Mouse (Mus musculus) telencephalon, adult 2 months (tissue): ENCODE data around the gene Cic.
"Not testable (repeated sequence)": the region's sequence is repeated elsewhere in the genome, so short reads cannot be mapped to it uniquely, and the experiment has no call there.

ENCODE experiments used
- DNase-seq: peaks from one replicate; pipeline ENCODE4 v3.0.0-alpha.2; 2011; ENCODE audit warnings: low read depth, low spot score

Cic gene

GRCm38 (mm10) chr7:25243361-25243760, 24.1 kb upstream of the Cic start:
- no peak for DNase-seq

- no peak for DNase-seq
Measured at GRCm38 (mm10) chr7:25244562-25245369, 22.7 kb upstream of the Cic start.

DNA sequence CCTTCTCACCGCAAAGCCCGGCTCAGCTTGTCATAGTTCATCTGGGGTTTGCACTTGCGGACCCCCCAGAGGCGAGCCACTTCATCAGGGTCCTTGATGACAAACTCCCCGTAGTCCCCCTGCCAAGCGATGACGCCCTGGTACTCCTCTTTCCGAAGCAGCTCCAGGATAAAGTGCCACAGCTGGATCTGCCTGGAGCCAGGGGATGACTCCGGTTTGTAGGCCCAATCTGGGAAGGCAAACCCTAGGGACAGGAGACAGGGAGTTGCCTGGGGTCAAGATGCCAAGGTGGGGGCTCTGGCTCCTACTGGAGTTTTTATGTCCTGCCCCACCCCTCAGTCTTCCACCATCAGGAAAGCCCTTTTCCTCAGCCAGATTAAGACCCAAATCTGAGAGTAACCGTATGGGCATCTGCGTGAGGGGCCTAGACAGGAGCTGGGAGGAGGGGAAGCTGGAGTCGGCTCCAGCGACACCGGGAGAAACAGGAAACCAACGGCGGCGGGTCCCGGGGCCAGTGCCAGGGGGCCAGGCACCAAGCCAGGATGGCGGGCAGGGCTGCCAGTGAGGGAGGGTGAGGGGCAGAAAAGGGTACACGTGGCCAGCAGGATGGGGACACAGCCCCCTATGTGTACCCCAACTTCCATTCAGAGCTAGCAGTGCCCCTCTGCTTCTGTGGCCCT, 21.3 kb upstream of the Cic start:
- no peak for DNase-seq

- no peak for DNase-seq
Measured at GRCm38 (mm10) chr7:25246759-25247137, 20.8 kb upstream of the Cic start.

- DNase-seq = no peak
Measured at GRCm38 (mm10) chr7:25247498-25247897, 20.0 kb upstream of the Cic start.

DNA sequence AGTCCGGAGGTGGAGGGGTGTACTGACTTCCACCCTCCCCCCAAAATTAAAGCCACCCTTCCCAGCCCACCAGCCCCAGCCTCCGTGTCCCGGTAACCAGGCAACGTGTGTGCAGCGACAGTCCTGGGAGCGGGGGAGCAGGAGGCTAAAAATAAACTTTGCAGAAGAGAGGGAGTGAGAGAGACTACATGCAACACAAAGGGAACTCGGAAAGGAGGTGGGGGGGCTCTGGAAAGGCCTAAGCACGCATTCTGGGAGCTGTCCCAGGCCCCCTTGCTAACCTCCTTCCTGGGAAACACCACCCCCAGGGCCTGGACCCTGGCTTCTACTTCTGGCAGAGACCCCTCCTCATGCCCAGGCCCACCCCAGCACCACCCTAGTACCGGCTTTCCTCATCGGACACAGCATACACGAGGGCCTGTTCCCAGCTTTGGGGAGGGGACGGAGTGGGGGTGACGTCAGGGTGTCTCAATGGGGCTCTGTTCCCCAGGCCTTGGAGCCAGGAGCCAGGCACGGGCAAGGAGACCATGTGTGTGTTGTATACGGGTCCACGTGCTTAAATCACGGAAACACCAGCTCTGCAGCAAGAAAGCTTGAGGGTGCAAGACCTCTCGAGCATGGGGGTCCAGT, 19.4 kb upstream of the Cic start:
- peak; percentile 91 for DNase-seq

GRCm38 (mm10) chr7:25248846-25249313, 18.6 kb upstream of the Cic start:
- DNase-seq = no peak

DNA sequence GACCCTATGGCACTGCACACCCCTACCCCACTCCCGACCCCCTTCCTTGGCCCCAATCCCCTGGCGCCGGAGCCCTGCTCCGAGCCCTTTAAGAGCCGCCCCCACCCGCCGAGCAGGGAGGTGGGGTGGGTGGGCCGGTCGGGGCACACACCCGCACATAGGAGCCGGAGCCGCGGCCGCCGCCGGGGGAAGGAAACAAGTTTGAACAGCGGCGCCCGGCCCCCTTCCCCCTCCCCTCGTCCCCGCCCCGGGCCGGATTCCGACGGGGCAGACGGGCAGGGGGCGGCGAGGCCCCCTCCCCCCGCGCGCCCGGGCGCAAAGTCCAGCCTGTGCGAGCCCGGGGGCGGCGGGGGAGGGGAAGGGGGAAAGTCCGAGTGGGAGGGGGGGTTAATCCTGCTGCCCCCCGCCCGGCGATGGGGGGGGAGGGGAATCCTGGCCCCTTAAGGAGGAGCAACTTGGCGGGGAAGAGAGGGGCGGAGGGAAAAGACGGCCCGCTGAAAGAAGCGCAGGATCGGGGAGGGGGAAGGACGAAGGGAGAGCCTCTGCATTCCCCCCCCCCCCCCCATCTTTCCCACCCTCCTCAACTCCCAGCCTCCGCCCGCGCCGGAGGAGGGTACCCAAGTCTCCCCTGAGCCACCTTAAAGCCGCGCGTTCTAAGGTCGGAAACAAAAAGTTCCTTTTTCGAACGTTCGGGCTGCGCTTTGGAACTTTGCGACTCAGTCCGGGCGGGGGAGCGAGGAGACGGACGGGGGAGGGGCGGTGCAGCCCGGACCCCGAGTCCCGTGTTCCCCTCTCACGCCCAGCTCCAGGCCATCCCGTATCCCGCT, 18.0 kb upstream of the Cic start:
- DNase-seq = no peak

GRCm38 (mm10) chr7:25250141-25250972, 17.1 kb upstream of the Cic start, which contains the start of gene Erf:
Gene Erf (minus strand): TSS chr7:25250761.
- DNase-seq = no peak

- no peak for DNase-seq
Measured at GRCm38 (mm10) chr7:25251071-25251791, 16.3 kb upstream of the Cic start.

GRCm38 (mm10) chr7:25251822-25252221, 15.7 kb upstream of the Cic start:
- no peak for DNase-seq

DNA sequence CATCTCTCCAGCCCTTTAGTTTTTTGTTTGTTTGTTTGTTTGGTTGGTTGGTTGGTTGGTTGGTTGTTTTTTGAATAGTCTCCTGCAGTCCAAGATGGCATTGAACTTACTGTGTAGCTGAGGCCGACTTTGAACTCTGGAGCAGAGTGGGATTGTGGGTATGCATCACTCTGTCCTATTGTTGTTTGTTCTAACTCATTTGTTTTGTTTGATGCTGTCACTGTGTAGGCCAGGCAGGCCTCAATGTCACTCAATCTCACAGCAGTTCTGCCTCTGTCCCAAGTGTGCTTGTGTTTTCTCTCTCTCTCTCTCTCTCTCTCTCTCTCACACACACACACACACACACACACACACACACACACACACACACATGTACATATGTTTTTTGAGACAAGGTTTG, 5.6 kb upstream of the Cic start:
- no peak for DNase-seq

- DNase-seq = no peak
Measured at GRCm38 (mm10) chr7:25263968-25264870, 3.3 kb upstream of the Cic start.

GRCm38 (mm10) chr7:25265743-25266142, 1.8 kb upstream of the Cic start:
- DNase-seq = not testable (repeated sequence)

DNA sequence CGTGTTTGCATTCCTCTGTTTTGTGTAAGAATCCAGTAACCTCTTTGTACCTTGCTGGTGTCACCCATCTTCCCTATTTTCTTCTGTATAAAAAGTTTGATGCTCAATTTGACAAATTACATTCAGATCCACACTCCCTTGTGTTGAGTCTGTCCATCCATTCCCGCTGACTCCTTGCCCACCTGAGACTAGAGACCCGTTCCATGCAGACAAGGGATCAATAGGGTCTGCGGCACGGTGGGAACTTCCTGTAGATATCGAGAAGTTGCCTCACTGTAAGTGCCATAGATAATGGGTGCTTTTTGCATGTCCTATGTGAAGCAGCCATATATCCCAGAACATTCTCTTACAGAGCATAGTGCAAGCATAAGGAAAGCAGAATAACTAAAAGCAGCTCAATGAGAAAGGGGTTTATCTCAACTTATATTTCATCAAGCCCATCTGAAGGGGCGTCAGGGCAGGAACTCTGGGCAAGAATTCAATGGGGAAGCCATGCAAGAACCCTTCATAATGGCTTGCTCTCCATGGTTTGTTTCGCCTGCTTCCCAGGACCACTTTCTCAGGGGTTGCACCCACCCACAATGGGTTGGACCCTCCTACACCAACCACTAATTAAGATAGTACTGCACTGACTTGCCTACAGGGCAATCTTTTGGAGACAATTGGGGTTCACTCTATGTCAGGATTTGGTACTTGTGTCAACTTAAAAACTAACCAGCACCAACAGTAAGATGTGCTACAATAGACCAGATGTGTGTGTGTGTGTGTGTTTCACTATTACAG, 1.1 kb upstream of the Cic start:
- DNase-seq = no peak

GRCm38 (mm10) chr7:25267751-25268463, 403 bp downstream of the Cic start:
- DNase-seq = peak; percentile 100

DNA sequence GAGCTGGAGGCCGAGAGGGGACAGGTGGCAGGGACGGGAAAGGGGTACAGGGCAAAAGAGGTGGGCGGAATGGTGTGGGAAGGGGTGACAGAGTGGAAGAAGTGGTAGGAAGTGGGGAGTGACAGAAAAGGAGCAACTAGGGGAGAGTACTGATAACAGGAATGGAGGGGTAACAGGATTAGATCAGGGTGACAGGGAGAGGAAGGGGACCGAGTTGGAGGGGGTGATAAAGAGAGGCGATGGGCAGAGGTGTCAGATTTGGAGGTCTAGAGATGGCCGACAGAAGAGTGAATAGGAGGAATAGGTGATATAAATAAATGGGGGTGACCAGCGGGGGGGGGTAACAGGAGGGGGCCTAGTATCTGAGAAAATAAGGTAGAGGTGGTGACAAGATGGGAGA, 1.1 kb downstream of the Cic start:
- DNase-seq = no peak

GRCm38 (mm10) chr7:25269029-25269428, 1.5 kb downstream of the Cic start:
- no peak for DNase-seq
